Mouse (Mus musculus): ENCODE measurements around the gene Nup153. TPM values are rescaled to one million over a fixed set of nuclear protein-coding genes. Genes with fewer than 3 reads are reported as not detected.

Nup153 gene
- 36.2 and 38.0 TPM in 2 replicates for polyA plus RNA-seq (2014; fragmentation: Nextera tagmentation; extraction: Ambion mirVana)

- under 1% methylated on average over 51 of the region's 51 CpGs for WGBS
- Histone ChIP-seq H3K4me3 (ENCODE audit: low read depth, low read length) (peak within 1 kb of the TSS; percentile 92), H3K36me3 (ENCODE audit: control insufficient read depth, insufficient read depth, low read length) (no peaks in the 10 kb centered on the region), H3K9me3 (ENCODE audit: control insufficient read depth, low read depth, low read length) (no peaks in the 10 kb centered on the region), H3K4me1 (ENCODE audit: control insufficient read depth, insufficient read depth, low read length) (peaks cover 6% of the 10 kb centered on the region; the same call in 1 of the 2 replicates), H3K9ac (replicated peaks; ENCODE audit: low read depth, low read length) (peak within 1 kb of the TSS; percentile 95), H3K4me2 (replicated peaks; ENCODE audit: low read depth, low read length) (peak within 1 kb of the TSS; percentile 60), H3K27ac (ENCODE audit: low read length) (peak within 1 kb of the TSS; percentile 98), H3K27me3 (ENCODE audit: control insufficient read depth, insufficient read depth, low read length) (no peaks in the 10 kb centered on the region)
- peak; percentile 91 for ATAC-seq (ENCODE audit: insufficient number of reproducible peaks, insufficient read depth, low FRiP score, low read depth)
These were observed at the start of gene Nup153 for GRCm38 (mm10) chr13:46727837-46728268. Nup153 (minus strand) TSS chr13:46727940.

- no peak overlapping the region for H3K27ac ChIP-seq (ENCODE audit: low read length)
- no peaks in the 10 kb centered on the region for H3K27me3 ChIP-seq (ENCODE audit: control insufficient read depth, insufficient read depth, low read length)
- H3K4me3 ChIP-seq (ENCODE audit: low read depth, low read length), result no peak overlapping the region
- no peaks in the 10 kb centered on the region for H3K4me1 ChIP-seq (ENCODE audit: control insufficient read depth, insufficient read depth, low read length)
- H3K9ac ChIP-seq (replicated peaks; ENCODE audit: low read depth, low read length), result no peak overlapping the region
- no peaks in the 10 kb centered on the region for H3K9me3 ChIP-seq (ENCODE audit: control insufficient read depth, low read depth, low read length)
- ATAC-seq (ENCODE audit: insufficient number of reproducible peaks, insufficient read depth, low FRiP score, low read depth), result no peak
- H3K4me2 ChIP-seq (replicated peaks; ENCODE audit: low read depth, low read length), result no peak overlapping the region
- WGBS, result 88% methylated on average over 3 of the region's 3 CpGs
- H3K36me3 ChIP-seq (ENCODE audit: control insufficient read depth, insufficient read depth, low read length), result peaks cover 8% of the 10 kb centered on the region; the same call in 1 of the 2 replicates
These were observed 49.7 kb upstream of the Nup153 start for GRCm38 (mm10) chr13:46777461-46777860.

GRCm38 (mm10) chr13:46776636-46777305 is 49.0 kb upstream of the Nup153 start:
- ATAC-seq (ENCODE audit: insufficient number of reproducible peaks, insufficient read depth, low FRiP score, low read depth), result no peak
- WGBS, result 53% methylated on average over 13 of the region's 14 CpGs

GRCm38 (mm10) chr13:46774998-46775397 is 47.3 kb upstream of the Nup153 start:
- Histone ChIP-seq H3K9ac (replicated peaks; ENCODE audit: low read depth, low read length) (no peak overlapping the region), H3K4me1 (ENCODE audit: control insufficient read depth, insufficient read depth, low read length) (no peaks in the 10 kb centered on the region), H3K27me3 (ENCODE audit: control insufficient read depth, insufficient read depth, low read length) (no peaks in the 10 kb centered on the region), H3K9me3 (ENCODE audit: control insufficient read depth, low read depth, low read length) (no peaks in the 10 kb centered on the region), H3K36me3 (ENCODE audit: control insufficient read depth, insufficient read depth, low read length) (peaks cover 25% of the 10 kb centered on the region), H3K4me2 (replicated peaks; ENCODE audit: low read depth, low read length) (no peak overlapping the region), H3K27ac (ENCODE audit: low read length) (no peak overlapping the region), H3K4me3 (ENCODE audit: low read depth, low read length) (no peak overlapping the region)
- 86% methylated on average over 5 of the region's 5 CpGs for WGBS
- ATAC-seq (ENCODE audit: insufficient number of reproducible peaks, insufficient read depth, low FRiP score, low read depth), result no peak

More at GRCm38 (mm10) chr13:46776636-46777305, 49.0 kb upstream of the Nup153 start:
- Histone ChIP-seq H3K9ac (replicated peaks; ENCODE audit: low read depth, low read length) (no peak overlapping the region), H3K4me2 (replicated peaks; ENCODE audit: low read depth, low read length) (no peak overlapping the region), H3K27me3 (ENCODE audit: control insufficient read depth, insufficient read depth, low read length) (no peaks in the 10 kb centered on the region), H3K4me1 (ENCODE audit: control insufficient read depth, insufficient read depth, low read length) (no peaks in the 10 kb centered on the region), H3K27ac (ENCODE audit: low read length) (no peak overlapping the region), H3K36me3 (ENCODE audit: control insufficient read depth, insufficient read depth, low read length) (peaks cover 15% of the 10 kb centered on the region; the same call in 1 of the 2 replicates), H3K4me3 (ENCODE audit: low read depth, low read length) (no peak overlapping the region), H3K9me3 (ENCODE audit: control insufficient read depth, low read depth, low read length) (no peaks in the 10 kb centered on the region)

GRCm38 (mm10) chr13:46772581-46772980 is 44.8 kb upstream of the Nup153 start:
- 95% methylated on average over 13 of the region's 13 CpGs for WGBS
- H3K4me2 ChIP-seq (replicated peaks; ENCODE audit: low read depth, low read length), result no peak overlapping the region
- H3K36me3 ChIP-seq (ENCODE audit: control insufficient read depth, insufficient read depth, low read length), result peaks cover 35% of the 10 kb centered on the region
- H3K9ac ChIP-seq (replicated peaks; ENCODE audit: low read depth, low read length), result no peak overlapping the region
- H3K4me1 ChIP-seq (ENCODE audit: control insufficient read depth, insufficient read depth, low read length), result no peaks in the 10 kb centered on the region
- ATAC-seq (ENCODE audit: insufficient number of reproducible peaks, insufficient read depth, low FRiP score, low read depth), result no peak
- H3K9me3 ChIP-seq (ENCODE audit: control insufficient read depth, low read depth, low read length), result no peaks in the 10 kb centered on the region
- H3K27ac ChIP-seq (ENCODE audit: low read length), result no peak overlapping the region
- H3K27me3 ChIP-seq (ENCODE audit: control insufficient read depth, insufficient read depth, low read length), result no peaks in the 10 kb centered on the region
- H3K4me3 ChIP-seq (ENCODE audit: low read depth, low read length), result no peak overlapping the region

GRCm38 (mm10) chr13:46765361-46765760 is 37.6 kb upstream of the Nup153 start:
- Histone ChIP-seq H3K9ac (replicated peaks; ENCODE audit: low read depth, low read length) (no peak overlapping the region), H3K36me3 (ENCODE audit: control insufficient read depth, insufficient read depth, low read length) (peaks cover 36% of the 10 kb centered on the region), H3K4me3 (ENCODE audit: low read depth, low read length) (no peak overlapping the region), H3K4me2 (replicated peaks; ENCODE audit: low read depth, low read length) (no peak overlapping the region), H3K4me1 (ENCODE audit: control insufficient read depth, insufficient read depth, low read length) (no peaks in the 10 kb centered on the region), H3K9me3 (ENCODE audit: control insufficient read depth, low read depth, low read length) (no peaks in the 10 kb centered on the region), H3K27me3 (ENCODE audit: control insufficient read depth, insufficient read depth, low read length) (no peaks in the 10 kb centered on the region), H3K27ac (ENCODE audit: low read length) (no peak overlapping the region)
- ATAC-seq (ENCODE audit: insufficient number of reproducible peaks, insufficient read depth, low FRiP score, low read depth), result no peak
- WGBS, result 92% methylated on average over 2 of the region's 2 CpGs

GRCm38 (mm10) chr13:46763210-46763609 is 35.5 kb upstream of the Nup153 start:
- ATAC-seq (ENCODE audit: insufficient number of reproducible peaks, insufficient read depth, low FRiP score, low read depth), result no peak
- Histone ChIP-seq H3K9me3 (ENCODE audit: control insufficient read depth, low read depth, low read length) (no peaks in the 10 kb centered on the region), H3K36me3 (ENCODE audit: control insufficient read depth, insufficient read depth, low read length) (peaks cover 34% of the 10 kb centered on the region), H3K27me3 (ENCODE audit: control insufficient read depth, insufficient read depth, low read length) (no peaks in the 10 kb centered on the region), H3K4me1 (ENCODE audit: control insufficient read depth, insufficient read depth, low read length) (no peaks in the 10 kb centered on the region), H3K9ac (replicated peaks; ENCODE audit: low read depth, low read length) (no peak overlapping the region), H3K4me3 (ENCODE audit: low read depth, low read length) (no peak overlapping the region), H3K27ac (ENCODE audit: low read length) (no peak overlapping the region), H3K4me2 (replicated peaks; ENCODE audit: low read depth, low read length) (no peak overlapping the region)
- 86% methylated on average over 9 of the region's 9 CpGs for WGBS

GRCm38 (mm10) chr13:46760921-46761320 is 33.2 kb upstream of the Nup153 start:
- Histone ChIP-seq H3K9ac (replicated peaks; ENCODE audit: low read depth, low read length) (no peak overlapping the region), H3K9me3 (ENCODE audit: control insufficient read depth, low read depth, low read length) (no peaks in the 10 kb centered on the region), H3K27ac (ENCODE audit: low read length) (no peak overlapping the region), H3K36me3 (ENCODE audit: control insufficient read depth, insufficient read depth, low read length) (peaks cover 31% of the 10 kb centered on the region), H3K4me1 (ENCODE audit: control insufficient read depth, insufficient read depth, low read length) (no peaks in the 10 kb centered on the region), H3K4me2 (replicated peaks; ENCODE audit: low read depth, low read length) (no peak overlapping the region), H3K4me3 (ENCODE audit: low read depth, low read length) (no peak overlapping the region), H3K27me3 (ENCODE audit: control insufficient read depth, insufficient read depth, low read length) (no peaks in the 10 kb centered on the region)
- no peak for ATAC-seq (ENCODE audit: insufficient number of reproducible peaks, insufficient read depth, low FRiP score, low read depth)
- WGBS, result 84% methylated on average over 6 of the region's 6 CpGs
